Mouse (Mus musculus) embryo, embryonic 9.5 days (tissue): ENCODE measurements at regions not wholly inside any gene's neighbourhood (a gene's known extent, or its start where the extent isn't known, plus 50 kb on each side); places are given as distances from the start of the nearest gene placed in this dataset.

ENCODE experiments used
- DNase-seq: peaks from one replicate; pipeline ENCODE4 v3.0.0-alpha.2; 2017; ENCODE audit errors: extremely low spot score

DNA sequence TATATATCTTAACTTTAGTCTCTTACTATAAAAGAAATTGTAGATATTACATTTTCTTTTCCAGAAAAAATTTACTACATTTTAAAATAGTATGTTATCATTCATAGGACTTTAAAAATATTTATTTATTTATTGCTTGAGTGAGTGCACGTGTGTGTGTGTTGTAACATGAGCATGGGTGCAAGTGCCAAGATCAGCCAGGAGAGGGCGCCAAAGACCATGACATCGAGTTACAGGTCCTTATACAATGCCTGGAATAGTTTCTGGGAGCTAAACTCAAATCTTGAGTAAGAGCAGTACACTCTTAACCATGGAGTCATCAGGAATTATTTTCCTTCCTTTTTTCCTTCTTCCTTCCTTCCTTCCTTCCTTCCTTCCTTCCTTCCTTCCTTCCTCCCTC is 185.4 kb upstream of the Mageb4 start:
- peak; percentile 14 for DNase-seq
